Comparison of ENCODE assay signal across 8 mouse cellular contexts in genomic region chr15:89476475-89476815, GRCm38 (mm10). TPM values are rescaled to one million over a fixed set of nuclear protein-coding genes. Genes with fewer than 3 reads are reported as not detected.
DNase-seq lines count a peak whose midpoint lies in the region; ATAC-seq and TF ChIP-seq lines count a peak whose summit lies in the region.

No protein-coding gene starts in this region.

- peak overlapping the region; percentile 85 for H3K4me2 ChIP-seq in hindbrain, embryonic 15.5 days
- peak overlapping the region; percentile 95 for H3K4me2 ChIP-seq in midbrain, embryonic 15.5 days

- H3K4me1 ChIP-seq in kidney, adult 2 months (ENCODE audit: control insufficient read depth, insufficient read depth, low read length): peaks cover 6% of the 10 kb centered on the region; the same call in 1 of the 2 replicates
- H3K4me1 ChIP-seq in hindbrain, embryonic 15.5 days (replicated peaks): peaks cover 34% of the 10 kb centered on the region
- H3K4me1 ChIP-seq in midbrain, embryonic 15.5 days: peaks cover 24% of the 10 kb centered on the region

- 9% methylated on average over 5 of the region's 5 CpGs for WGBS in kidney, adult 2 months
- WGBS in hindbrain, embryonic 15.5 days: 7% methylated on average over 5 of the region's 5 CpGs
- 10% methylated on average over 5 of the region's 5 CpGs for WGBS in midbrain, embryonic 15.5 days

- DNase-seq in kidney, adult 2 months: no peak
- DNase-seq in kidney, adult 9 months: no peak
- peak; percentile 82 for DNase-seq in MEL-GATA-1-ER (ENCODE audit: extremely low read depth, low read depth)
- DNase-seq in spleen, postnatal 36 days (ENCODE audit: low spot score in 2 of 2): no peak
- no peak for DNase-seq in spleen, adult 12 weeks (ENCODE audit: low spot score)
- no peak for DNase-seq in layer of hippocampus, postnatal 10 days (ENCODE audit: low spot score in 2 of 2)

- H3K27me3 ChIP-seq in kidney, adult 2 months (replicated peaks; ENCODE audit: control insufficient read depth, insufficient read depth, low read length): no peaks in the 10 kb centered on the region
- no peaks in the 10 kb centered on the region for H3K27me3 ChIP-seq in hindbrain, embryonic 15.5 days
- H3K27me3 ChIP-seq in midbrain, embryonic 15.5 days (replicated peaks): no peaks in the 10 kb centered on the region

- no peaks in the 10 kb centered on the region for H3K36me3 ChIP-seq in kidney, adult 2 months (ENCODE audit: control insufficient read depth, insufficient read depth, low read length)
- H3K36me3 ChIP-seq in hindbrain, embryonic 15.5 days: no peaks in the 10 kb centered on the region
- H3K36me3 ChIP-seq in midbrain, embryonic 15.5 days (replicated peaks): no peaks in the 10 kb centered on the region

- no peaks in the 10 kb centered on the region for H3K9me3 ChIP-seq in hindbrain, embryonic 15.5 days
- no peaks in the 10 kb centered on the region for H3K9me3 ChIP-seq in midbrain, embryonic 15.5 days

- TF ChIP-seq POLR2A in kidney, adult 2 months (IDR thresholded peaks at IDR 0.05; ENCODE audit: low read depth, low read length): no peak

- peak overlapping the region; percentile 57 for H3K4me3 ChIP-seq in kidney, adult 2 months (ENCODE audit: insufficient read depth, low read depth, low read length)
- peak overlapping the region; percentile 57 for H3K4me3 ChIP-seq in hindbrain, embryonic 15.5 days
- peak overlapping the region; percentile 73 for H3K4me3 ChIP-seq in midbrain, embryonic 15.5 days

- H3K27ac ChIP-seq in kidney, adult 2 months (ENCODE audit: insufficient read depth, low read depth, low read length): peak overlapping the region; percentile 47
- peak overlapping the region; percentile 86 for H3K27ac ChIP-seq in hindbrain, embryonic 15.5 days (replicated peaks)
- H3K27ac ChIP-seq in midbrain, embryonic 15.5 days: peak overlapping the region; percentile 89

- no peak for ATAC-seq in hindbrain, embryonic 15.5 days (ENCODE audit: low FRiP score, low read depth)
- no peak; the same call in 1 of the 2 replicates for ATAC-seq in midbrain, embryonic 15.5 days (replicated peaks)

- peak overlapping the region; percentile 62 for H3K9ac ChIP-seq in hindbrain, embryonic 15.5 days
- H3K9ac ChIP-seq in midbrain, embryonic 15.5 days: peak overlapping the region; percentile 78

- TF ChIP-seq CTCF in kidney, adult 2 months (conservative IDR thresholded peaks at IDR 0.05; ENCODE audit: insufficient read depth, insufficient read length, low read depth, low read length): no peak

RNA-seq across cellular contexts. Expression of gene Arsa, which starts 0.8 kb away (rescaled TPM):
- polyA plus RNA-seq in kidney, adult 2 months (2012; rRNA removed): 26.0 and 30.0 TPM in 2 replicates
- 33.4 and 35.4 TPM in 2 replicates for polyA plus RNA-seq in hindbrain, embryonic 15.5 days (2015; fragmentation: Nextera tagmentation; extraction: Ambion mirVana)
- 31.9 and 32.3 TPM in 2 replicates for polyA plus RNA-seq in midbrain, embryonic 15.5 days (2015; fragmentation: Nextera tagmentation; extraction: Ambion mirVana)
- total RNA-seq in layer of hippocampus, postnatal 10 days (2021): 10 to 100 TPM; 30.0 to 31.1 TPM

RNA-seq across cellular contexts. Expression of gene Mapk8ip2, which starts 22.7 kb away (rescaled TPM):
- 0.29 and 0.59 TPM in 2 replicates for polyA plus RNA-seq in kidney, adult 2 months (2012; rRNA removed)
- polyA plus RNA-seq in hindbrain, embryonic 15.5 days (2015; fragmentation: Nextera tagmentation; extraction: Ambion mirVana): 78.0 and 87.6 TPM in 2 replicates
- 84.8 and 88.5 TPM in 2 replicates for polyA plus RNA-seq in midbrain, embryonic 15.5 days (2015; fragmentation: Nextera tagmentation; extraction: Ambion mirVana)
- total RNA-seq in layer of hippocampus, postnatal 10 days (2021): 100 to 1,000 TPM; 176 to 186 TPM

RNA-seq across cellular contexts. Expression of gene Shank3, which starts 23.0 kb away (rescaled TPM):
- 18.0 and 19.5 TPM in 2 replicates for polyA plus RNA-seq in kidney, adult 2 months (2012; rRNA removed)
- polyA plus RNA-seq in hindbrain, embryonic 15.5 days (2015; fragmentation: Nextera tagmentation; extraction: Ambion mirVana): 9.6 and 11.2 TPM in 2 replicates
- 16.0 and 16.9 TPM in 2 replicates for polyA plus RNA-seq in midbrain, embryonic 15.5 days (2015; fragmentation: Nextera tagmentation; extraction: Ambion mirVana)
- 100 to 1,000 TPM; 221 to 225 TPM for total RNA-seq in layer of hippocampus, postnatal 10 days (2021)

RNA-seq across cellular contexts. Expression of gene Chkb, which starts 46.7 kb away (rescaled TPM):
- 58.2 and 62.6 TPM in 2 replicates for polyA plus RNA-seq in kidney, adult 2 months (2012; rRNA removed)
- polyA plus RNA-seq in hindbrain, embryonic 15.5 days (2015; fragmentation: Nextera tagmentation; extraction: Ambion mirVana): 89.8 and 91.9 TPM in 2 replicates
- 91.8 and 92.3 TPM in 2 replicates for polyA plus RNA-seq in midbrain, embryonic 15.5 days (2015; fragmentation: Nextera tagmentation; extraction: Ambion mirVana)
- total RNA-seq in layer of hippocampus, postnatal 10 days (2021): 10 to 100 TPM; 51.1 to 59.8 TPM

RNA-seq across cellular contexts. Expression of gene Gm44502, which starts 46.9 kb away (rescaled TPM):
- polyA plus RNA-seq in kidney, adult 2 months (2012; rRNA removed): 1.1 and 1.5 TPM in 2 replicates
- not detected in 2 replicates for polyA plus RNA-seq in hindbrain, embryonic 15.5 days (2015; fragmentation: Nextera tagmentation; extraction: Ambion mirVana)
- polyA plus RNA-seq in midbrain, embryonic 15.5 days (2015; fragmentation: Nextera tagmentation; extraction: Ambion mirVana): not detected in 2 replicates
- total RNA-seq in layer of hippocampus, postnatal 10 days (2021): not detected

Comparison
In these comparisons a context has a peak if more than half of its experiments do, and no peak if none do; other contexts are left out.
1. RNA of gene Mapk8ip2, which starts 22.7 kb away (polyA plus RNA-seq): 84.8 to 88.5 TPM in midbrain, embryonic 15.5 days and 78.0 to 87.6 TPM in hindbrain, embryonic 15.5 days; 0.29 to 0.59 TPM in kidney, adult 2 months; every median in the first group is over 10 times any median in the second.
2. Peak in every context shown above with its lines, with median percentiles within 50 percentile points of each other: H3K27ac ChIP-seq and H3K4me3 ChIP-seq.